Mouse (Mus musculus): ENCODE results near the gene Nadk. TPM values are rescaled to one million over a fixed set of nuclear protein-coding genes. Genes with fewer than 3 reads are reported as not detected.

Nadk gene
- polyA plus RNA-seq, 1 experiment from 2014 or later, result 86.9 TPM

DNA sequence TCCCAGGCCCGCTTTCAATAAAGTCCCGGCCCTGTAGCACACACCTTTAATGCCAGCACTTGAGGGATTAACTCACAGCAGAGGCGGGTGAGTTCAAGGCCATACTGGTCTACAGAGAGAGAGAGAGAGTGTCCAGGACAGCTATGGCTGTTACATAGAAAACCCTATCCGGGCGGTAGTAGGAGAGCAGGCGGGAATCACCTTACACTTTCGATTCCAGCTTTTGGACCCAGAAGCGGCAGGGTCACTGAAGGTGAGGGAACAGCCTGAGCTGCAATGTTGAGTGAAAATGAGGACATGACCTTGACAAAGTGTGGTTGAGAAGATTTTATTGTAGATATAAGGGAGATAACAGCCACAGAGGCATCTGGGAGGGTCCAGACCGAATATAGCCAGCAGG is 11.7 kb downstream of the Nadk start:
- H3K4me1 ChIP-seq, result no peaks in the 10 kb centered on the region
- no peaks in the 10 kb centered on the region for H3K27me3 ChIP-seq (replicated peaks)
- no peak for ATAC-seq (ENCODE audit: low FRiP score, low read depth)
- no peak overlapping the region for H3K4me3 ChIP-seq
- H3K9me3 ChIP-seq, result no peaks in the 10 kb centered on the region
- no peak overlapping the region for H3K27ac ChIP-seq
- WGBS, result 96% methylated on average over 9 of the region's 9 CpGs
- H3K9ac ChIP-seq, result no peak overlapping the region
- no peak overlapping the region for H3K4me2 ChIP-seq (replicated peaks)
- H3K36me3 ChIP-seq, result peaks cover 26% of the 10 kb centered on the region

DNA sequence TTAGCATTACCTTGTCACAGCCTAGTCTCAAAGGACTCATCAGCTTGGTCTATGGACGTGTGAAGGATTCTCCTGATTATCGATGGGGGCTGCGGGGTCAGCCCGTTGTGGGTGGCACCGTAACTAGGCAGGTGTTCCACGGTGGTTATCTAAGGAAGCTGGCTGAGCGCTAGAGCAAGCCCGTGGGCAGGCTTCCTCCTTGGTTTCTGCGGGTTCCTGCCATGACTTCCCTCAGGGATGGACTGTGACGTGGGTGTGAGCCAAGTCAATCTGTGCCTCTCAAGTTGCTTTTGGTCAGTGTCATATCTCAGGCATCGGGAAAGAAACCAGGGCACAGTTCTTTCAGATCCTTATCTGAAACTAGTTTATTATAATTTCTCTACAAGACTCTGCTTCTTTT is 12.8 kb downstream of the Nadk start:
- Histone ChIP-seq H3K27ac (no peak overlapping the region), H3K9ac (no peak overlapping the region), H3K36me3 (peaks cover 31% of the 10 kb centered on the region), H3K4me1 (no peaks in the 10 kb centered on the region), H3K27me3 (replicated peaks) (no peaks in the 10 kb centered on the region), H3K4me3 (no peak overlapping the region), H3K9me3 (no peaks in the 10 kb centered on the region), H3K4me2 (replicated peaks) (no peak overlapping the region)
- ATAC-seq (ENCODE audit: low FRiP score, low read depth), result no peak
- WGBS, result 91% methylated on average over 11 of the region's 11 CpGs

DNA sequence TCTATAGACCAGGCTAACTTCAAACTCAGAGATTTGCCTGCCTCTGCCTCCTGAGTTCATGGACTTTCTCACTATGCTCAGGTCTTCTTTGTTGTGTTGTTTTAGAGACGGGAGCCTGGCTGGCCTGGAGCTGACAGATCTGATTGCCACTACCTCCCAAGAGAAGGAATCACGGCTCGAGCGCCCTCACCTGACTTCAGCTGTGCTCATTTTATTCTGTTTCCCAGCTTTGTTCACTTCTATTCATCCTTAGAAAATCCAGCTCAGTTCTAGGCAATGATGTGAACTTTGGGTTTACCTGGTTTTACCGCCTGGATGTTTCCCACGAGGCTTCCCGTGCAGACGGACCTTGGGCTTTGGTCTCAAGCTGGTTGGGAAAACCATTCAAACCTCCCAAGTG is 13.3 kb downstream of the Nadk start:
- no peak for ATAC-seq (ENCODE audit: low FRiP score, low read depth)
- Histone ChIP-seq H3K4me1 (no peaks in the 10 kb centered on the region), H3K27ac (no peak overlapping the region), H3K9ac (no peak overlapping the region), H3K4me2 (replicated peaks) (no peak overlapping the region), H3K36me3 (peaks cover 32% of the 10 kb centered on the region), H3K27me3 (replicated peaks) (no peaks in the 10 kb centered on the region), H3K4me3 (no peak overlapping the region), H3K9me3 (no peaks in the 10 kb centered on the region)
- WGBS, result 91% methylated on average over 8 of the region's 8 CpGs

DNA sequence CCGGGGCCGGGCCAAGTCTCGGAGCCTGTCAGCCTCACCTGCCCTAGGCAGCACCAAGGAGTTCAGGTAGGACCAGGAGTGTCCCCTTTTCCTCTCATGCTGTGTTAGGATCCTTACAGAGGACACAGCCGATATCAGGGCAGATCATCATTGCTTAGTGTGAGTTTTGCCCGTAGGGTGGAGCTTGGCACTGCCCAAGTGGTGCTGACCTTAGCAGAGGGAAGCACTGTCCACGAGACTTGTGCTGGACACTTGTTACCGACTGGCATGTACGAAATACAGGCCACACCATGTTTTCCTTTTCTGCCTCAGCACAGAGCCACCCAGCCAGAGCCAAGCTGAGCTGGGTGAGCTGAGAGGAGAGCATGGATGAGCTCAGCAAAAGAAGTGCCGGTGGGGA is 15.0 kb downstream of the Nadk start:
- no peak for ATAC-seq (ENCODE audit: low FRiP score, low read depth)
- Histone ChIP-seq H3K27ac (no peak overlapping the region), H3K4me2 (replicated peaks) (no peak overlapping the region), H3K9me3 (no peaks in the 10 kb centered on the region), H3K4me3 (no peak overlapping the region), H3K9ac (no peak overlapping the region), H3K27me3 (replicated peaks) (no peaks in the 10 kb centered on the region), H3K36me3 (peaks cover 35% of the 10 kb centered on the region), H3K4me1 (no peaks in the 10 kb centered on the region)
- WGBS, result 95% methylated on average over 9 of the region's 9 CpGs

DNA sequence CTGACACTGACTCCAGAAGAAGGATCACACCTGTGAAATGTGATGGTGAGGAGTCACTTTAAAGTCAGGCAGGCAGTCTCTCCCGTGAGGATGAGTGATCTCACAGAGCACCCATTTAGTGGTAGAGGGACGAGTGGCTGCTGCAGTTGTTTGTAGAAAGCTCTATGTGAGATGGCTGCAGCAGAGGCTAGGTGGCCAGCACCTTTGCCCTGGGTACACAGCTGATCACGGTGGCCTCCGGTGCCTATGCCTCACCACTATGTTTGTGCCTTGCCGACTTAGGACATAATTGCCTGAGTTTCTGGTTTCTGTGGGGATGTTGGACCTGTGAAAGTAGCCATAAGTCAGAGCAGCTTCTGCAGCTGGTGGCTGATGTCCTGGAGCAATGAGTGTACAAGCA is 15.6 kb downstream of the Nadk start:
- no peak overlapping the region for H3K4me3 ChIP-seq
- ATAC-seq (ENCODE audit: low FRiP score, low read depth), result no peak
- H3K36me3 ChIP-seq, result peaks cover 41% of the 10 kb centered on the region
- no peaks in the 10 kb centered on the region for H3K9me3 ChIP-seq
- H3K27ac ChIP-seq, result no peak overlapping the region
- WGBS, result 87% methylated on average over 5 of the region's 5 CpGs
- no peak overlapping the region for H3K9ac ChIP-seq
- no peaks in the 10 kb centered on the region for H3K4me1 ChIP-seq
- H3K27me3 ChIP-seq (replicated peaks), result no peaks in the 10 kb centered on the region
- H3K4me2 ChIP-seq (replicated peaks), result no peak overlapping the region

DNA sequence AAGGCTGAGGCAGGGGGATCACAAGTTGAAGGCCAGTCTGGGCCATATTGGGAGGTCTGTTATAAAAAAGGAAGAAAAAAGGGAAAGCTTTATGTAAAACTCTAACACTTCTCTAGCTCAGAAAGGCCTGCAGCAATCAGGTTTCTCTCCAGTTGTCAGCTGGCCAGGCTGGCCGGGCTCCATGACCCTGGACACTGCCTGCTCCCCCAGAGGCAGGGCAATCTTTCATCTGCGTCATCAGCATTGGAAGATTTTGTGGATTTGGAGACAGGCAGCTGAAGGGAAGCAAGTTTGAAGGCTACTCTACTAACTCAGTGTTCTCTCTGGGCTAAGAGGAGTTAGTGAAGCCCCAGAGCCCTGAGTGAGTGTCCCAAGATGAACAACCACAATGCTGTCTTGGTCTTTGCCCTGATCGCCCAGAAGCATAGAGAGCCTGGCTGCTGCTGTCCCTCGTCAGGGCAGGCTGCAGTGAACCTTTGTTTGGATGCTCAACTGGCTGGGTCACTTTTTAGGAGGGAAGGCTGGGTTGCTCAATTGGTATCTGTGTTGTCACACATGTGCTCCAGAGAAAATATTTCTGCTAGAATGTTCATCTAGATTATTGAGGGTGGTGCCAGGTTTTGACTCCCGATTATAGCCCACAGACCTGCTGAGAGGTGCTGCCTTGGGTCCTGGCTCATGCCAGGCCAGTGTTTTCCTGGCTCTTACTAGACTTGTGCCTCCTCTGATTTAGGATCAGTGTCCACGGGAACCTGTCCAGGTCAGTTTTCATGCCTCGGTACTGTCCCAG is 16.4 kb downstream of the Nadk start:
- Histone ChIP-seq H3K4me2 (replicated peaks) (no peak overlapping the region), H3K36me3 (peaks cover 46% of the 10 kb centered on the region), H3K9ac (no peak overlapping the region), H3K27me3 (replicated peaks) (no peaks in the 10 kb centered on the region), H3K9me3 (no peaks in the 10 kb centered on the region), H3K4me1 (no peaks in the 10 kb centered on the region), H3K4me3 (no peak overlapping the region), H3K27ac (no peak overlapping the region)
- no peak for ATAC-seq (ENCODE audit: low FRiP score, low read depth)
- WGBS, result 93% methylated on average over 7 of the region's 7 CpGs

DNA sequence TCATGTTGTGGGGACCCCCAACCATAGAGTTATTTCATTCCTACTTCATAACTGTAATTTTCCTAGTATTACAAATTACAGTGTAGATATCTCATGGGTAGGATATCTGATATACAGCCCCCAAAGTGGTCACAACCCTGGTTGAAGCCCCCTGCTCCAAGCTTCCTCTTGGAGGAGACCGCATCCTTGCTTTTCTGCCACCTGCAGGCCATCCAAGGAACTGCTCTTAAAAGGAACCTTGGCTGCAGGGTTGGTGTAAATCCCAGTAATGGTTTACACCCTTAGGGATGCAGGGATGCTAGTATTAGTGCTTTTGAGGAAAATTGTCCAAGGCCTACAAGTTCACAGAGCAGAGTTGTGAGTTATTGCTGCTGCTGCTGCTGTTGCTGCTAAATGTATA is 18.2 kb downstream of the Nadk start:
- Histone ChIP-seq H3K27me3 (replicated peaks) (no peaks in the 10 kb centered on the region), H3K27ac (no peak overlapping the region), H3K4me2 (replicated peaks) (no peak overlapping the region), H3K36me3 (peaks cover 65% of the 10 kb centered on the region), H3K4me1 (no peaks in the 10 kb centered on the region), H3K4me3 (no peak overlapping the region), H3K9ac (no peak overlapping the region), H3K9me3 (no peaks in the 10 kb centered on the region)
- ATAC-seq (ENCODE audit: low FRiP score, low read depth), result no peak
- WGBS, result 31% methylated on average over 1 of the region's 1 CpGs

DNA sequence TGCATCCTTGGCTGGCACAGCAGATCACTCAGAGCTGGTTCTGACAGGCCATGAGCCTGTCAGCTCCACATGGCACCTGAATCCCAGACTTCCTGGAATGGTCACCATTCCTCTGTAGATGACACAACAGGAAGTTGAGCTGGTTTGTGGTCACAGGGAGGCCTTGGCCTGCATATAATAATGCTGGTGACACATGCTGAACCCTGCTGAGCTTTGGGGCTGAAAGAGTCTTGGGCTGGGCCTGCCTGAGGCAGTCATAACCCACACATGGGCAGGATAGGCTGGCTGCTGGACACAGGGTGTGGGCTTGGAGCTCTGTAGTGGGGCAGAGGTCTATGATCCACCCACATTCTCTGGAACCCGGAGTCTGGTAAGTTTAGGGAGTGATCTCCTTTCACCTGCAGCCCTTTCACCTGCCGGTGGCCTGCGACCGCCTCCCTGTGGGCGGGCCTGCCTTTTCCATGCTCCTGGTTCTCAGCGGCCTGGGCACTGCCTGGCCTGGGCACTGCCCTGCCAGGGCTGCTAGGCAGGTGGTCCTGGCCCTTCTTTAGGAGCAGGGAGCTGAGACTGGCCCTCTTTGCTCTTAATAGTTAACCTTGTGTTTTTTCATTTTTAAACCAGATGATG is 20.2 kb downstream of the Nadk start:
- Histone ChIP-seq H3K27me3 (replicated peaks) (no peaks in the 10 kb centered on the region), H3K36me3 (peaks cover 73% of the 10 kb centered on the region)

DNA sequence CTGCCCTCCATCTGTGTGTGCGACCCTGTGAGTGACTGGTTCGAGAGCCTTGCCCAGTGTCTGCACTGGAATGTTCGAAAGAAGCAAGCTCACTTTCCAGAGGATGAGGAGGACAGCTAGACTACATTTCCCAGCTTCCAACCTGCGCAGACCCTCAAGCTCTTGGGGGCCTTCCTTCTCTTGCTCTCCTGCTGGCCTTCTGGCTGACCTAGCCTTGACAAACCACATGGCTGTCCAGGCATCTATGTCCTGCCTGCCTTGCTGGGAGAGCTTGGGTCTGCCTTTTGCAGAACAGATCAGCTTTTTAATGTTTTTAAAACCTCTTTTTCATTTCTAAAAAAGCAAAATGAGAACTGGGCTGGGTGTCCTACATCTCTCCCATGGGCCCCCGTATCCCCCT is 27.2 kb downstream of the Nadk start:
- Histone ChIP-seq H3K4me2 (replicated peaks) (no peak overlapping the region), H3K27ac (no peak overlapping the region), H3K9ac (no peak overlapping the region), H3K36me3 (peaks cover 64% of the 10 kb centered on the region), H3K4me1 (no peaks in the 10 kb centered on the region), H3K9me3 (no peaks in the 10 kb centered on the region), H3K4me3 (no peak overlapping the region), H3K27me3 (replicated peaks) (no peaks in the 10 kb centered on the region)
- no peak for ATAC-seq (ENCODE audit: low FRiP score, low read depth)
- WGBS, result 91% methylated on average over 5 of the region's 5 CpGs

More for the DNA sequence above, 20.2 kb downstream of the Nadk start:
- Histone ChIP-seq H3K9me3 (no peaks in the 10 kb centered on the region), H3K9ac (no peak overlapping the region), H3K4me2 (replicated peaks) (no peak overlapping the region), H3K4me1 (no peaks in the 10 kb centered on the region), H3K27ac (no peak overlapping the region), H3K4me3 (no peak overlapping the region)
- ATAC-seq (ENCODE audit: low FRiP score, low read depth), result no peak
- WGBS, result 96% methylated on average over 6 of the region's 6 CpGs

DNA sequence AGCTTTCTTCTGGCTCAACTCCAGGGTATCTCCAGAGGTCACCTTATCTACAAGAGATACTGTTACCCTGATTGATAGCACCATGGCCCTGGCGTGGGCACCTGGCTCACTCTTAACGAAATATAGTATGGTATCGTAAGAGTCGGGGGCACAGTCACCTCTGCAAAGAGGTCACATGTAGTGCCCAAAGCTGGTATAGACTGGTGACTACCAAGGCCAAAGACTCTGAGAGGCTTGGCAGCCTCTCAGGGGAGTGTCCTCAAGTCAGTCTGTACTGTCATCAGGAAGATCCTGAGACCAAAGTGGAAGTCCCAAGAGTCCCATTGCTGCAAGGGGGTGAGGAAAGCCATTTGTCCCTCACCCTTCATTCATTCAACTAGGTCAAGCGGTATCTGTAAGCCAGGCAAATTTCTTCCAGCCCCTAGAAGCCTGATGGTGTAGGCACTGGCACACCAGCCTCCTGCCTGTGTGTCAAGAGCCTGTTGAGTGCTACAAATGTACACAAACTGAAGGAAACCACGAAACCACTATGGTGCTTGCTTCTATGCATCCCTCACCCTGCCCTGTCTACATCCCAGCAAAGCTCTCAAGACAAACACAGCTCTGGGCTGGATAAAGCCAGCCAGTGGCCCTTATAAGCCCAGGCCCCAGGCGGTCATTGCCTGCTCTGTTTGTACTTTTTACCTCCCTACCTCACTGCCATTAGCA is 29.0 kb downstream of the Nadk start:
- H3K27me3 ChIP-seq (replicated peaks), result no peaks in the 10 kb centered on the region
- no peaks in the 10 kb centered on the region for H3K4me1 ChIP-seq
- WGBS, result 88% methylated on average over 7 of the region's 7 CpGs
- H3K36me3 ChIP-seq, result peaks cover 46% of the 10 kb centered on the region
- no peak for ATAC-seq (ENCODE audit: low FRiP score, low read depth)
- no peaks in the 10 kb centered on the region for H3K9me3 ChIP-seq
- no peak overlapping the region for H3K27ac ChIP-seq
- no peak overlapping the region for H3K9ac ChIP-seq
- H3K4me3 ChIP-seq, result no peak overlapping the region
- H3K4me2 ChIP-seq (replicated peaks), result no peak overlapping the region

DNA sequence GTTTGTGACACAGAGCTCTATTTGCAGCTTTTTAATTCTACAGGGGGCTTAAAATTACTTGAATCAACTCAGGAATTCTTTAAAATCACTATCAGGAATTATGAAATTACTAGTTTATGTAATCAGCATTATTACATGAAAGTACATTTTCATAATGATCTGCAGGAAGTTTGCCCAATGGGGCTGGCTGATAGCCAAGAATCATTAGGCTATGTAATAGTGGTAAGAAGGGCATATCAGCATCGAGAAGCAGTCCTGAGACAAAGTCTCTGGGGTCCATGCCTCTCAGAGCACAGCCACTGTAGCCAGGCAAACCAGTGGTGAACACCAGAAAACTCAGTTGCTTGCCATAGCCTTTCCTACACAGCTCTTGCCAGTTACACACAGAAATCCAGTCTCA is 31.6 kb downstream of the Nadk start:
- H3K4me1 ChIP-seq, result no peaks in the 10 kb centered on the region
- no peak overlapping the region for H3K9ac ChIP-seq
- H3K36me3 ChIP-seq, result peaks cover 21% of the 10 kb centered on the region
- H3K4me3 ChIP-seq, result no peak overlapping the region
- H3K27ac ChIP-seq, result no peak overlapping the region
- ATAC-seq (ENCODE audit: low FRiP score, low read depth), result no peak
- H3K27me3 ChIP-seq (replicated peaks), result no peaks in the 10 kb centered on the region
- H3K9me3 ChIP-seq, result no peaks in the 10 kb centered on the region
- H3K4me2 ChIP-seq (replicated peaks), result no peak overlapping the region
- 74% methylated on average over 1 of the region's 1 CpGs for WGBS

DNA sequence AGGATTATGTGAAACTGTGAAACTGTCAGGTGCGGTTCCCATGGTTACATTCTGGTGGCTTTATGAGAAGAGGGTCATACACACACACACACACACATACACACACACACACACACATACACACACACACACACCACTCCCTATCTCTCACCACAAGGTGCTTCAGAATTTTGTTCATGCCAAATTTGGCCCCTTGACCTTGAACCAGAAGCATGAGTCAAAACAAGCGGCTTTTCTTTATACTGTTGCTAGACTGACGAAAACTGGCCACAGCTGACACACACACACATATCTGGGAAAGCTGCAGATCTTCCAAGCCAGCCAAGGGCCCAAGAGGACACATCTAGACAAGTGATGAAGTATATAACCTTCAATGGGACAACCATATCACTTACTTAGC is 33.6 kb downstream of the Nadk start:
- no peaks in the 10 kb centered on the region for H3K27me3 ChIP-seq (replicated peaks)
- H3K4me2 ChIP-seq (replicated peaks), result no peak overlapping the region
- WGBS, result 86% methylated on average over 3 of the region's 3 CpGs
- H3K9me3 ChIP-seq, result no peaks in the 10 kb centered on the region
- no peak overlapping the region for H3K27ac ChIP-seq
- H3K4me3 ChIP-seq, result no peak overlapping the region
- no peaks in the 10 kb centered on the region for H3K4me1 ChIP-seq
- H3K9ac ChIP-seq, result no peak overlapping the region
- H3K36me3 ChIP-seq, result 0 out of 2 replicates have a peak, but pooled peaks cover 2% of the 10 kb centered on the region
- no peak for ATAC-seq (ENCODE audit: low FRiP score, low read depth)
